Mouse (Mus musculus): ENCODE results near the gene Sun2. TPM values are rescaled to one million over a fixed set of nuclear protein-coding genes. Genes with fewer than 3 reads are reported as not detected.

The Sun2 gene
- polyA plus RNA-seq (2015; fragmentation: Nextera tagmentation; extraction: Ambion mirVana): 2.1 and 2.8 TPM in 2 replicates

GRCm38 (mm10) chr15:79741921-79742705 lies at the start of gene Sun2:
Gene Sun2 (minus strand): TSS chr15:79742536.

GRCm38 (mm10) chr15:79777749-79778148 lies 35.4 kb upstream of the Sun2 start, which contains the start of gene Dnal4:
Gene Dnal4 (minus strand): TSS chr15:79777849.

DNA sequence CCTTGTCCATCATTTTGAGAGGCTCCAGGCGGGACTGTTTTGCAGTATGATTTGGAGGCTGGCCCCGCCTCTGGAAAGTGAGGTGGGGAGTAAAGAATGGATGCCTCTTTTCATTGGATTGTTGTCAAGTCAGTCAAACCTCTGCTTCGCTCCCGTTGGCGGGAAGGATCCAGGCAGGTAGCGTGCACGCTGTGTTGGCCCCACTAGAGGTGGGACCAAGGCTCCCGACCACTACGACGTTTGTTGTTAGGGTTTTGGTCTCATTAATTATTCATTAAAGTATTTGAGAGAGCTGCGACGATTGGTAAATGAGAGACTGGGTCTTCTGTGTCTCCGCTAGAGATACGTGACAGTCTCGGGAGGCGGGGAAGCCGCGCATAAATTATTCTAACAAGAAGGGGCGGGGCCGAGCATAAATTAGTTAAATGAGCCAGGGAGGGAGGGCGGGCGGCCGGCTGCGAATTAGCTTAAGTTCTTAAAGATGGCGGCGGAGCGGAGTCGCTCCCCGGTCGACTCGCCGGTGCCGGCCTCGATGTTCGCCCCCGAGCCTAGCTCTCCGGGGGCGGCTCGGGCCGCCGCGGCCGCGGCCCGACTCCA lies 51.8 kb downstream of the Sun2 start, which contains the start of gene Gtpbp1:
TSS of gene Gtpbp1 (plus strand) at position 420 of the 597 bp plus-strand sequence.

GRCm38 (mm10) chr15:79687646-79688267 lies 54.6 kb downstream of the Sun2 start, which contains the start of gene Josd1:
Gene Josd1 (minus strand): TSS chr15:79687919.

Other genes starting within 250 kb of the Sun2 start
- 0.06 TPM in 1 of 2 replicates, not detected in the other for gene Kcnj4, start 237.3 kb downstream of the Sun2 start, polyA plus RNA-seq (2015; fragmentation: Nextera tagmentation; extraction: Ambion mirVana)
- 13.5 and 15.0 TPM in 2 replicates for gene Kdelr3, start 226.1 kb downstream of the Sun2 start, polyA plus RNA-seq (2015; fragmentation: Nextera tagmentation; extraction: Ambion mirVana)
- gene Ddx17, start 195.8 kb downstream of the Sun2 start, polyA plus RNA-seq (2015; fragmentation: Nextera tagmentation; extraction: Ambion mirVana): 34.7 and 43.4 TPM in 2 replicates
- 1.6 and 1.8 TPM in 2 replicates for gene Dmc1, start 137.4 kb downstream of the Sun2 start, polyA plus RNA-seq (2015; fragmentation: Nextera tagmentation; extraction: Ambion mirVana)
- gene Fam227a, start 83.6 kb downstream of the Sun2 start, polyA plus RNA-seq (2015; fragmentation: Nextera tagmentation; extraction: Ambion mirVana): 1.6 and 3.1 TPM in 2 replicates
- 89.4 and 95.8 TPM in 2 replicates for gene Cby1, start 83.3 kb downstream of the Sun2 start, polyA plus RNA-seq (2015; fragmentation: Nextera tagmentation; extraction: Ambion mirVana)
- gene Tomm22, start 71.7 kb downstream of the Sun2 start, polyA plus RNA-seq (2015; fragmentation: Nextera tagmentation; extraction: Ambion mirVana): 248 and 250 TPM in 2 replicates
- gene Josd1, start 54.6 kb downstream of the Sun2 start, polyA plus RNA-seq (2015; fragmentation: Nextera tagmentation; extraction: Ambion mirVana): 19.0 and 19.3 TPM in 2 replicates
- 29.9 and 35.4 TPM in 2 replicates for gene Gtpbp1, start 51.7 kb downstream of the Sun2 start, polyA plus RNA-seq (2015; fragmentation: Nextera tagmentation; extraction: Ambion mirVana)
- 44.9 and 49.0 TPM in 2 replicates for gene Dnal4, start 35.3 kb upstream of the Sun2 start, polyA plus RNA-seq (2015; fragmentation: Nextera tagmentation; extraction: Ambion mirVana)
- 67.2 and 72.9 TPM in 2 replicates for gene Nptxr, start 62.2 kb upstream of the Sun2 start, polyA plus RNA-seq (2015; fragmentation: Nextera tagmentation; extraction: Ambion mirVana)
- gene Npcd, start 91.7 kb upstream of the Sun2 start, polyA plus RNA-seq (2015; fragmentation: Nextera tagmentation; extraction: Ambion mirVana): 1.0 and 1.7 TPM in 2 replicates
- gene Cbx6, start 92.2 kb upstream of the Sun2 start, polyA plus RNA-seq (2015; fragmentation: Nextera tagmentation; extraction: Ambion mirVana): 58.2 and 60.4 TPM in 2 replicates
- 5.9 and 8.0 TPM in 2 replicates for gene Apobec3, start 149.1 kb upstream of the Sun2 start, polyA plus RNA-seq (2015; fragmentation: Nextera tagmentation; extraction: Ambion mirVana)
- 3.1 and 4.2 TPM in 2 replicates for gene Cbx7, start 228.6 kb upstream of the Sun2 start, polyA plus RNA-seq (2015; fragmentation: Nextera tagmentation; extraction: Ambion mirVana)